Mouse (Mus musculus) embryonic facial prominence, embryonic 13.5 days (tissue): ENCODE results near the gene Mest. TPM values are rescaled to one million over a fixed set of nuclear protein-coding genes. Genes with fewer than 3 reads are reported as not detected.

Source experiments
- ATAC-seq: fragments of 200-750 bp; cut with Nextera tagmentation; 2 replicates; pipeline ENCODE4 v1.8.0; 2017; ENCODE audit warnings: low read depth; ENCODE audit not compliant: insufficient number of reproducible peaks, insufficient read depth, low FRiP score, low TSS enrichment
- H3K27ac ChIP-seq: fragments of 300-500 bp; sonication (generic); 2 replicates; pipeline ENCODE4 v1.5.1; 2015; ENCODE audit warnings: moderate library complexity, mild to moderate bottlenecking, inconsistent platforms
- H3K27me3 ChIP-seq: fragments of 300-500 bp; sonication (generic); 2 replicates; pipeline ENCODE4 v1.6.1; 2015; ENCODE audit warnings: mild to moderate bottlenecking, inconsistent platforms
- H3K36me3 ChIP-seq: fragments of 300-500 bp; sonication (generic); 2 replicates; pipeline ENCODE4 v1.6.1; 2015; ENCODE audit warnings: mild to moderate bottlenecking, inconsistent platforms
- H3K4me1 ChIP-seq: fragments of 300-500 bp; sonication (generic); 2 replicates; pipeline ENCODE4 v1.6.1; 2015; ENCODE audit warnings: inconsistent platforms
- H3K4me2 ChIP-seq: fragments of 300-500 bp; sonication (generic); 2 replicates; pipeline ENCODE4 v1.6.1; 2015; ENCODE audit warnings: moderate library complexity, mild to moderate bottlenecking, inconsistent platforms
- H3K4me3 ChIP-seq: fragments of 300-500 bp; sonication (generic); 2 replicates; pipeline ENCODE4 v1.5.1; 2015; ENCODE audit warnings: mild to moderate bottlenecking, inconsistent platforms
- H3K9ac ChIP-seq: fragments of 300-500 bp; sonication (generic); 2 replicates; pipeline ENCODE4 v1.6.1; 2015; ENCODE audit warnings: mild to moderate bottlenecking, inconsistent platforms
- H3K9me3 ChIP-seq: fragments of 300-500 bp; sonication (generic); 2 replicates; pipeline ENCODE4 v1.6.1; 2016; ENCODE audit warnings: inconsistent platforms
- WGBS: fragments of 180-500 bp; shearing (Covaris S2); methylation state at CpG from one replicate; pipeline ENCODE4 v1.1.7; 2015; ENCODE audit warnings: mixed read lengths; 5-methylcytosine and 5-hydroxymethylcytosine counted together
- polyA plus RNA-seq: library from polyadenylated mRNA; unstranded; fragments of >200 nt; fragmentation: Nextera tagmentation; extraction: Ambion mirVana; gene quantifications from 2 replicates; pipeline ENCODE4 v1.2.1, GENCODE M21; 2015

Mest gene
- polyA plus RNA-seq, 1 experiment from 2014 or later = 912 TPM

DNA sequence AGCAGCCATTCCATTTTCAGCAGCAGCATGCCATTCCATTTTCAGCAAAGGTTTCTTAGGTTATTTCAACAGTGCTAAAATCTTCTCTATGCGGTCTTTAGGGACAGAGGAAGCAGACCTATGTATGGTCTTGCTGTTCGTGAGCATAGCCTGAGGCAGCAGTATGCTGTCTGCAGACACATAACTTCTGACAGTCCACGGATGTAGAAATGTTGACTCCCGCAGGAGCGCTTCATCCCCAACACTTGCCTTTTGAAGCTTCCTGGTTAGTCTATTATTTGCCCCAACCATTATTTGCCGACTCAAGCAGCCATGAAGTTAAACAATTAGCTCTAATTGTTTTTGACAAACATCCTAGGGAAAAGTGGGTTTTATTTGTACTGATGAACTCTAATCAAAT lies 14.2 kb upstream of the Mest start:
- H3K27ac ChIP-seq = peak overlapping the region; percentile 17; the same call in 1 of the 2 replicates

DNA sequence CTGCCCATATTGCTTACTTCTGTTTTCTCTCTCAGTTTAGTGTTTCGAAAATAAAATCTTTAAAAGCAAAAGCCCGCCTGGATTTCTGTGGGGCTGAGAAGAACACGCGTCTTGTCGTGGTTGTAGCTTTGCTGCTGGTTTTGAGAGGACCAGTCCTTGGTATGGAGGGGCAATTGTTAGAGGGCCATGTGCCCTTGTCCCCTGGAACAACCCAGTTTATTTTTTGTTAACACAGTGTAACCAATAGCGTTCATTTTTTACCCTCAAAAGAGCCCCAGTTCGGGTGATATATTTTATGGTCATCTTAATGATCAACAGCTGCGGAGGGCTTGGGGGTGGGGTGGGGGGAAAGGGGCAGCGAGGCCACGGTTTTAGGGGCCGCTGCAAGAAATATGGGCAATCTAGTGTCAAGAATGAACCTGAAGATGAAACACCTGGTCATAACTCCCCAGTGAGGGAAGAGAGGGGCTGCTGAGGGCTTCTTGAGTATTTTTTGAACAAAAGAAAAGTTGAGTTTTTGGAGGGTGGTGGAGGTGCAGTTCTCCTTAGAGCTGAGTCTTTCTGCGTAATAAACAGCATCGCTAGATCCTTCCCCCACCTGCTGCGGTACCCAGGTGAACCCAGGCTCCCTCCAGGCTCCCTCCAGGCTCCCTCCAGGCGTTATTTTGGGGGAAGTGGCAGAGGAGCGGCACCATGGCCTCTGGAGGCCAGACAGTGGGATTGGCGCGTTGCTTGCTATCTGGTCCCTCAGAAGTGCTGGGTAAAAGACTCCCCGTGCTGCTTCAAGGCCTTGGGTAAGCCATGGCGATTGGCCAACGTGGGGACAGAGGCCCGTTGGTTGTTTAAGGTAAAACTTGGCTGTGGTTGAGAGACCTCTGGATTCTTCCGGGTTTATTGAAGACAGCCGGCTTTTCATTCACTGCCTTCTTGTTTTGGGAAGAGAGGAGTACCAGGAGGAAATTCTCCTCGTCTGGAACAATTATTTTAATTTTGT lies 12.7 kb upstream of the Mest start:
- Histone ChIP-seq H3K4me1 (peaks cover 42% of the 10 kb centered on the region), H3K27me3 (no peaks in the 10 kb centered on the region), H3K36me3 (no peaks in the 10 kb centered on the region), H3K4me2 (no peak overlapping the region), H3K9me3 (no peaks in the 10 kb centered on the region), H3K9ac (no peak overlapping the region), H3K27ac (0 out of 2 replicates have a peak overlapping the region, but pooled peaks have one; percentile 39), H3K4me3 (no peak overlapping the region)
- WGBS = 54% methylated on average over 25 of the region's 25 CpGs
- ATAC-seq = no peak

More for the DNA sequence above, 14.2 kb upstream of the Mest start:
- Histone ChIP-seq H3K36me3 (no peaks in the 10 kb centered on the region), H3K4me3 (no peak overlapping the region), H3K4me1 (peaks cover 45% of the 10 kb centered on the region), H3K9me3 (no peaks in the 10 kb centered on the region), H3K4me2 (no peak overlapping the region), H3K9ac (no peak overlapping the region), H3K27me3 (no peaks in the 10 kb centered on the region)
- no peak for ATAC-seq
- WGBS = 24% methylated on average over 6 of the region's 6 CpGs

DNA sequence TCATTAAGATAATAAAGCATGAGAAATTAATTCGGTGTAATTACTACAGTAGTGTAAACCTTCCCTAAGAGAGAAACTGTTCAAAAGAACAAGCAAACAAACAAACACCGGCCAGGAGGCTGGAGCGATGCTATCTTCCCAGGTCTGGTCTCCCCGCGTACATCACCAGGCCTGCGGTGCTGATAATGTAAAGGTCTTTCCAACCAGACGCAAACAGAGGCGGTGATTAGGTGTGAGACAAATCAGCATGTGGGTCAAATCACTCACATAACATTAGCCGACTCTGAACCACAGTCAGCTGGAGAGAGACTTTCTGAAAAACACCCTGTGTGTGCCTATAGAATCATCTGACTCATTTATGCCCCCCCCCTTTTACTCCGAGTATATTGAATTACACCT lies 12.0 kb upstream of the Mest start:
- no peaks in the 10 kb centered on the region for H3K9me3 ChIP-seq
- H3K36me3 ChIP-seq = no peaks in the 10 kb centered on the region
- peaks cover 42% of the 10 kb centered on the region for H3K4me1 ChIP-seq
- H3K4me3 ChIP-seq = no peak overlapping the region
- H3K27me3 ChIP-seq = no peaks in the 10 kb centered on the region
- WGBS = 63% methylated on average over 10 of the region's 10 CpGs
- no peak for ATAC-seq
- H3K9ac ChIP-seq = no peak overlapping the region
- 0 out of 2 replicates have a peak overlapping the region, but pooled peaks have one; percentile 39 for H3K27ac ChIP-seq
- H3K4me2 ChIP-seq = no peak overlapping the region

DNA sequence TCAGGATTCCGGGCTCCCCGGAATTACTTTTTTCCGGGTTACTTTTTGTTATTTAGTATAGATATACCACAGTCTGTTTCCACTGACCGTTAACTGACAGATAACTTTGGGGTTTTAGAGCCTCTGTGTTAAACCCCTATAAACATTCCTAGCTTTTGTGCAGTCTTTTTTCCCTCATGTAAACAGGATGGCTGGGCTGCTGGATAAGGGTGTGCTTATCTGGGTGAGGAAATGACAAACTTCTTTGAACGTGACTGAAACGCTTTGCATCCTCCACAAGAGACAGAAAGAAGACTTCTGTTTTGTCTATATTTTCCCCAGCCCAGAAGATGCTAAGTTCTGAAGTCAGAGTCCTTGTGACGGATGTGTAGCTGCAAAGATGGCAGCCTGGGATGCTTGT lies 10.9 kb upstream of the Mest start:
- 67% methylated on average over 7 of the region's 7 CpGs for WGBS
- H3K4me2 ChIP-seq = no peak overlapping the region
- no peaks in the 10 kb centered on the region for H3K27me3 ChIP-seq
- peaks cover 42% of the 10 kb centered on the region for H3K4me1 ChIP-seq
- H3K4me3 ChIP-seq = no peak overlapping the region
- no peaks in the 10 kb centered on the region for H3K36me3 ChIP-seq
- H3K9me3 ChIP-seq = no peaks in the 10 kb centered on the region
- no peak for ATAC-seq
- H3K9ac ChIP-seq = no peak overlapping the region
- H3K27ac ChIP-seq = peak overlapping the region; percentile 51; the same call in 1 of the 2 replicates

DNA sequence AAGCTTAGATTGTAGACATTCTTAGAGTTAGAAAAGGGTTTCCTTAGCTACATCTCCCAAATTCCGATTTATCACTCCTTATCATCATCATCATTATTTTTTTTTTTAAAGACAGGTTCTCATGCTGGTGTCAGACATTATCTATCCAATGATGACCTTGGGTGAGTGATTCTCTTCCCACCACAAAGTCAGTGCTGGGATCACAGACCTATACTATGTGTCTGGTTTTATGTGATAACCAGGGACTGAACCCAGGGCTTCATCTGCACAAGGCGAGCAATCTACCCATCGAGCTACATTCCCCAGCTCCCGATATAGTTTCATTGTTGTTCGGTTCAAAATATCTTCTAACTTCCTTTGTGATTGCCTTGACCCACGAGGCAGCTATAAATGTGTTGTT lies 9.9 kb upstream of the Mest start:
- Histone ChIP-seq H3K9me3 (no peaks in the 10 kb centered on the region), H3K36me3 (no peaks in the 10 kb centered on the region), H3K9ac (no peak overlapping the region), H3K4me3 (no peak overlapping the region), H3K27me3 (no peaks in the 10 kb centered on the region), H3K4me2 (peak overlapping the region; percentile 26), H3K4me1 (peaks cover 42% of the 10 kb centered on the region), H3K27ac (no peak overlapping the region)
- WGBS = 65% methylated on average over 6 of the region's 6 CpGs
- ATAC-seq = no peak

DNA sequence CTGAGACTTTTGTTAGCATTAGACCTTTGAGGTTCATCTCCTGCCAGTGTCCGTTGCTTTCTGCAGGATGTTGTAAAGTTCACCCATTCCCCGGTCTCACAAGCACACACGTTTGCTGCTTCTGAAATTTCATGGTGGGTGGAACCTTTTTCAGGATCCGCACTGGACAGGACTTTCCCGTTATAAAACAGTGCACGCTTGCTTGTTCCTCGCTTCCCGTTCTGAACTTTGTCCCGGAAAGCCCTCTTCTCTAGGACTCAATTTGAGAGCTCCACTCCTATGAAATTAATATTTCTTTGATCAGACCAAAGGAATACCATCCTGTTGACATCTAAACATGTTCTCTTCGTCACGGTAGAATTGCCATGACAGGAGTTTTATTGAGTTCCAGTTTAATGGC lies 9.5 kb upstream of the Mest start:
- no peaks in the 10 kb centered on the region for H3K9me3 ChIP-seq
- 48% methylated on average over 11 of the region's 11 CpGs for WGBS
- H3K4me2 ChIP-seq = peak overlapping the region; percentile 26
- no peak overlapping the region for H3K9ac ChIP-seq
- ATAC-seq = no peak
- no peaks in the 10 kb centered on the region for H3K36me3 ChIP-seq
- H3K4me3 ChIP-seq = no peak overlapping the region
- H3K27me3 ChIP-seq = no peaks in the 10 kb centered on the region
- peaks cover 40% of the 10 kb centered on the region for H3K4me1 ChIP-seq
- H3K27ac ChIP-seq = no peak overlapping the region

DNA sequence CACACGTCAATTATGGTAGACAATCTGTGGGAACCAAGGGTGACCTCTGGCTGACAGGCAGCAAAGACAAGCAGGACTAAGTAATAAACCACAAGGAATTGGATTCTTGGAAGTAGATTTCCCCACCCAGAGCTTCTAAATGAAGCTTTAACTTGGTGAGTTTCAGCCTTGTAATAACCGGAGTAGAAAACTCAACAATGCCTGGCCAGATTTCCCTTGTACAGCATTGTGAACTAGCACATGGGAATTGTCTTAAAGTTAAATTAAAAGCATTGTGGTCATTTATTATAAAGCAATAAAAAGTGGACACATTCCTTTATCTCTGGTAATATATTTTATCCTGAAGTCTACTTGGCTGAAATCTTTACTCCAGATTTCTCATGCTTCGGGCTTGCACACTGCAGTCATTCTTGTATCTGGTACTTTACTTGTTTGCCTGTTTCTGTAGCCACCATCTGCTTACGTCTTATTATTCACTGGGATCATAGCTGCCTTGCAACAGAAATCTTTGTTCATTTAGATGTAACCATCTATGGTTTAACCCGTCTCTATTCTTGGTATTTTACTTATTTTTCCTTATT lies 8.4 kb upstream of the Mest start:
- Histone ChIP-seq H3K4me3 (no peak overlapping the region), H3K9me3 (no peaks in the 10 kb centered on the region), H3K9ac (no peak overlapping the region), H3K4me1 (peaks cover 33% of the 10 kb centered on the region), H3K27ac (no peak overlapping the region), H3K4me2 (no peak overlapping the region), H3K36me3 (no peaks in the 10 kb centered on the region), H3K27me3 (no peaks in the 10 kb centered on the region)
- WGBS = 78% methylated on average over 5 of the region's 5 CpGs
- ATAC-seq = no peak

DNA sequence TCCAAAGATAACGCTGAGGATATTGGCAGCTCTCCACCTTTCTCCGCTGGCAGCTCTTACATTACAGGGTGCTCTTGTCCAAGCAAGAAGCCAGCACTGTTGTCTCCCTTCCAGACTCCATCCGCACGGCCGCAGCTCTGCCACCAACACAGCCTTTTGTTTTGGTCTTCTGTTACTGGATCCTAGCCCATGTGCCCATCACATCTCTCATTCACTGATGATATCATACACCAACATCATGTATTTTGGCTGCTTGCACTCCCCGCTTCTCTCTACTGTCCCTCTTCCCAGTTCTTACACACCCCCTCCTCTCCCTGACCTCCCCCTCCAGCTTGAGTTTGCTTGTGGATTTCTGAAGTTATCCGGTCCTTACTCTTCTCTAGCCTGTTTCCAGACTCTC lies 6.6 kb upstream of the Mest start:
- Histone ChIP-seq H3K4me1 (peaks cover 20% of the 10 kb centered on the region), H3K36me3 (no peaks in the 10 kb centered on the region), H3K4me3 (no peak overlapping the region), H3K27me3 (no peaks in the 10 kb centered on the region), H3K9me3 (no peaks in the 10 kb centered on the region), H3K4me2 (no peak overlapping the region), H3K9ac (no peak overlapping the region), H3K27ac (no peak overlapping the region)
- WGBS = 84% methylated on average over 7 of the region's 7 CpGs
- ATAC-seq = no peak

DNA sequence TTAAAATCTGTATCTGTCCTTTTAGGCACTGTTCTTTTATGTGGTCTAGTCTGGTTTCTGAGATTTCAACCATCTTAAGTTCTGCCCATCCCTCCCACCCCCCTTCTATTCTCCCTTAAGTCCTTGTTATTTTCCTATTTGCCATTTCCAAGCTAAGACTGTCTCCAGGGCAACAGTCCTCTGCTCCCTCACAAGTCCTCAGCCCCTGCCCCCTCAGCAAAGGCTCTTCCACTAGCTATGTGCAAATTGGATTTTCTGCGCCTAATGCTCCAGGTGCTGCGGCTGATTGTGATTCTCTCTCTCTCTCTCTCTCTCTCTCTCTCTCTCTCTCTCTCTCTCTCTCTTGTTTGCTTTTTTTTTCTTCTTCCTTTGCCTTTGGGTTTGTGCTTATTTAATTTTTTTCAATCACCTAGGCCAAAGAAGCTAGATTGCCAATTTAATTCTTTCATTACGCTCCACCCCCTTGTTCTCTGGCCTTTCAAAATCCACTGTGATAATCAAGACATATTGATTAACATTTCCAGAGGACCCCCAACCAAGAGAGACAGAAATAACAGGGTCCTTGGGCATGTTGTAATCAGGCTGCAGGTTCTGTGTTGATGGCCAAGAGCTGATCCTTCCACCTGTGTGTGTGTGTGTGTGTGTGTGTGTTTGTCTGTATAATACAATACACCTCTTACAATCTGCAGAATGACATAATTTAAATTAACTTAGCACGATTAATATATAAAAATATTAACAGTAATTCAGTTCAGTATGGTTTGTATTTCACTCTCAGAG lies 772 bp upstream of the Mest start:
- Histone ChIP-seq H3K4me2 (no peak overlapping the region), H3K4me3 (no peak overlapping the region), H3K9me3 (no peaks in the 10 kb centered on the region), H3K9ac (no peak overlapping the region), H3K4me1 (peaks cover 9% of the 10 kb centered on the region), H3K27ac (no peak overlapping the region), H3K27me3 (no peaks in the 10 kb centered on the region), H3K36me3 (no peaks in the 10 kb centered on the region)
- WGBS = 54% methylated on average over 4 of the region's 4 CpGs
- ATAC-seq = no peak

DNA sequence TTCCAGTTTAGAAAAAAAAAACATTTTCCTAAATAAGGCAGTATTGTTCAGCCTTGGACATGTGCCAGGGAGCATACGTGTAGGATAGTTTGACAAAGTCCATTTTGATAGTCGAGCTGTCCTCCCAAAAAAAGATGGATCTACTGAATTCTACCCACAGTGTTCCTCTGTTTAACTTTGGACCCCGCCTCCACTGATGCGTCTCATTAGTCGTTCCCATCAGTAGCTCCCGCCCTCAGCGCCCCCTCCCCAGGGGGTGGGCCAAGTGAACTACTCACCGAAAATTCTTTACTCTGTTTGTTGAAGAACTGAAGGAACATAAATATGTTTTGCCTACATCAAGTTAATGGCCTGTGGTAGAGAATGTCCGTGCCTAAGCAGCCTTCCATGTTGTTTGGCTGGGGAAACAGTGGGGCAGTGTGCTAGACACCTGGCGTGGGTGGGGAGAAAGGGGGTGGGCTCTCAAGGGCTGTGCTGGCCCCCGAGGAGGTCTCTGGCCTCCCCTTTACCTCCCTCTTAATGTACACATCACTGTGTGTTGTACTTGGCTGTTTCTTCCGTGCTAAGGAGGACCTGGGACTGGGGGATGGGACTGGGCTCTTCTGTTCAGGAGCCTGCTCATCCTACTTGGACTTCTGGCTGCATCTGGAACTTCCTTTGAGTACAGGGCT lies 7.1 kb downstream of the Mest start:
- Histone ChIP-seq H3K27me3 (no peaks in the 10 kb centered on the region), H3K4me3 (no peak overlapping the region), H3K9ac (no peak overlapping the region), H3K4me2 (no peak overlapping the region), H3K9me3 (peaks cover 11% of the 10 kb centered on the region), H3K36me3 (no peaks in the 10 kb centered on the region), H3K27ac (no peak overlapping the region; the same call in 1 of the 2 replicates), H3K4me1 (peaks cover 17% of the 10 kb centered on the region)
- 59% methylated on average over 12 of the region's 12 CpGs for WGBS
- ATAC-seq = no peak

DNA sequence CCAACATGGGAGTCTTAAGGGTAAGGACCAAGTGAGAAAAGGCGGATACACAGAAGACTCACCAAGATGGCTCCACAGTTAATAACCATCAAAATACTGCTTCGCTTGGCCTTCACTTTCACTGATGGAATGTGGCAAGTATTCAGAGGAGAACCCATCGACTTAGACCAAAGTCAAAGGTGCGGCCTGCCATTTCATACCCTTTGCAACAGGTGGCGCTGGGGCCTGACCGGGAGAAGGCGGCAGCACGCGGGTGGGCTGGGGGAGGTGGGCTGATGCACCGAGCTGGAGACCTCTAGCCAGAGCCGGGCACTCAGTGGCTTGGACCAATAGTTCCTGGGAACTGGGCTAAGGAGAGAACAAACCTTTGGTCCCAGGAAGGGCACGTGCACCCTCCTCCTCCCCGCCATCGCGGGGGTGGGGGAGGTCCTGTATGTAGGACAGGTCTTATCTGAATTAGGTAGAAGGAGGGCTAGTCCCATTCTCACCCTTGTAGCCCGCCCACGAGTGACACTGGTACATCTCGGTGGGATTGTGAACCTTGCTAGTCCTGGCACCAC lies 9.3 kb downstream of the Mest start:
- Histone ChIP-seq H3K4me1 (peaks cover 24% of the 10 kb centered on the region), H3K4me2 (no peak overlapping the region), H3K27ac (peak overlapping the region; percentile 85; the same call in 1 of the 2 replicates), H3K36me3 (no peaks in the 10 kb centered on the region), H3K9ac (no peak overlapping the region), H3K27me3 (no peaks in the 10 kb centered on the region), H3K9me3 (peaks cover 30% of the 10 kb centered on the region), H3K4me3 (no peak overlapping the region)
- no peak for ATAC-seq
- WGBS = 52% methylated on average over 18 of the region's 18 CpGs
